Mouse (Mus musculus) midbrain, embryonic 10.5 days (tissue): ENCODE data around the gene Coa7. TPM values are rescaled to one million over a fixed set of nuclear protein-coding genes. Genes with fewer than 3 reads are reported as not detected.

ENCODE experiments used
- DNase-seq: peaks from one replicate; pipeline ENCODE4 v3.0.0-alpha.2; 2017; ENCODE audit warnings: low spot score
- H3K27ac ChIP-seq: fragments of 300-500 bp; sonication (generic); replicated peaks from 2 replicates; pipeline ENCODE4 v1.5.1; 2016; ENCODE audit warnings: mild to moderate bottlenecking
- H3K27me3 ChIP-seq: fragments of 300-500 bp; sonication (generic); 2 replicates; pipeline ENCODE4 v1.6.1; 2016; ENCODE audit warnings: low read depth, mild to moderate bottlenecking; ENCODE audit not compliant: poor library complexity, severe bottlenecking
- H3K36me3 ChIP-seq: fragments of 300-500 bp; sonication (generic); 2 replicates; pipeline ENCODE4 v1.6.1; 2016; ENCODE audit warnings: mild to moderate bottlenecking, moderate library complexity
- H3K4me1 ChIP-seq: fragments of 300-500 bp; sonication (generic); 2 replicates; pipeline ENCODE4 v1.6.1; 2016
- H3K4me3 ChIP-seq: fragments of 300-500 bp; sonication (generic); 2 replicates; pipeline ENCODE4 v1.5.1; 2016; ENCODE audit warnings: mild to moderate bottlenecking, moderate library complexity
- H3K9me3 ChIP-seq: fragments of 300-500 bp; sonication (generic); replicated peaks from 2 replicates; pipeline ENCODE4 v1.6.1; 2016; ENCODE audit warnings: mild to moderate bottlenecking
- WGBS: fragments of 180-500 bp; shearing (Covaris S2); methylation state at CpG from one replicate; pipeline ENCODE4 v1.1.7; 2016; 5-methylcytosine and 5-hydroxymethylcytosine counted together
- polyA plus RNA-seq: library from polyadenylated mRNA; unstranded; fragments of >200 nt; fragmentation: Nextera tagmentation; extraction: Ambion mirVana; gene quantifications from 2 replicates; pipeline ENCODE4 v1.2.1, GENCODE M21; 2016

Gene Coa7
- polyA plus RNA-seq = 66.1 and 76.5 TPM in 2 replicates

DNA sequence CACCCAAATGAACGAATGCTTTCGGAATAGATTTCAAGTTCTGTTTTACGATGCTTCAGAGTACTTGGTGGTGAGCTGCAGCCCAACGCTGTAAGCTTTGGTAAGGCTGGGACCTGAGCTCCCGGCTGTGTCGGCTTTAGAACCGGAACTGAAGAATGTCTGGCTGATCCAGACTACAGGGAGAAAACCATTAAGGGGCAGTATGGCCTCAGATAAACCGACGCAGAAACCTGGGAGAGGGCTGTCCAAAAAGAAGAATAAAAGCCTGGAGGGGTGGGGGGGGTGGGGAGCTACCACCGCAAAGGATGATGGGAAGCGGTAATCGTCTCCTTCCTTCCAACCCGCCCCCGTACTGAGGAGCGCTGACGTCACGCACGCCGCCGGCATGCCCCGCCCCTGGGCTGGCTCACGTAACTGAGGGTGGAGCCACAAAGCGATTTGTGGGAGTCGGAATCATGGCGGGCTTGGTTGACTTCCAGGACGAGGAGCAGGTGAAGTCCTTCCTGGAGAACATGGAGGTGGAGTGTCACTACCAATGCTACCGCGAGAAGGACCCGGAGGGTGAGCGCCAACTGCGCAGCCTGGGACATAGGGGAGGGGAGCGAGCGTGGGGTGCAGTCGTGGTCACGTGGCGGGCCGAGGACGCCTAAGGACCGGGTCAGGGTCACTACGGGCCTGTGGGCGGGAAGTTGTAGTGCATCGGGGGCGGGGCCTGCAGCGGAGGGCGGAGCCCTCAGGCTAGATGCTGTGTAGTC, at the start of gene Coa7:
Coa7 (plus strand) TSS at position 411 of the 755 bp plus-strand sequence.
- Histone ChIP-seq H3K27ac (peak within 1 kb of the TSS; percentile 93), H3K27me3 (no peaks in the 10 kb centered on the region), H3K9me3 (no peaks in the 10 kb centered on the region), H3K36me3 (peaks cover 31% of the 10 kb centered on the region), H3K4me3 (peak within 1 kb of the TSS; percentile 81), H3K4me1 (peaks cover 14% of the 10 kb centered on the region)
- DNase-seq = peak; percentile 99
- WGBS = 1% methylated on average over 45 of the region's 45 CpGs

DNA sequence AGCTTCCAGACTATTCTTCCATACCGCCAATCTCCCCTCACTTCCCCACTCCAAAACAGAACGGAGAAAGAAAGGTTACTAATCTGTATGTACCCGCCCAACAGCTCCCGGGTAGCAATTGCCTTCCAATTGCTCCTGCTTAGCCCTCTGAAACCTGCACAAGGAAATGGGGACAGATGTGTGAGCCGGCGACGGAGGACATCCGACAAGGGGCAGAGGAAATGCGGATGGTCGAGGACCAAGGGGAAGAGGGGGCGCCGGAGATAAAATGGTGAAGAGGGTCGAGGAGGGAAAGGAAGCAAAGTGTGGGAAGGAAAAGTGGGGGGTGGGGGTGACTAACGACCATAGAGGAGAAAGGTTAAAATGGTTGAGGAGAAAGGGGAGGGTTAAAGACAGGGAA, 27.7 kb upstream of the Coa7 start:
- 2% methylated on average over 14 of the region's 14 CpGs for WGBS
- Histone ChIP-seq H3K4me3 (peak overlapping the region; percentile 81), H3K36me3 (peaks cover 17% of the 10 kb centered on the region), H3K9me3 (peaks cover 3% of the 10 kb centered on the region; the same call in 1 of the 2 replicates), H3K27ac (peak overlapping the region; percentile 97), H3K4me1 (peaks cover 25% of the 10 kb centered on the region), H3K27me3 (no peaks in the 10 kb centered on the region)
- DNase-seq = no peak

DNA sequence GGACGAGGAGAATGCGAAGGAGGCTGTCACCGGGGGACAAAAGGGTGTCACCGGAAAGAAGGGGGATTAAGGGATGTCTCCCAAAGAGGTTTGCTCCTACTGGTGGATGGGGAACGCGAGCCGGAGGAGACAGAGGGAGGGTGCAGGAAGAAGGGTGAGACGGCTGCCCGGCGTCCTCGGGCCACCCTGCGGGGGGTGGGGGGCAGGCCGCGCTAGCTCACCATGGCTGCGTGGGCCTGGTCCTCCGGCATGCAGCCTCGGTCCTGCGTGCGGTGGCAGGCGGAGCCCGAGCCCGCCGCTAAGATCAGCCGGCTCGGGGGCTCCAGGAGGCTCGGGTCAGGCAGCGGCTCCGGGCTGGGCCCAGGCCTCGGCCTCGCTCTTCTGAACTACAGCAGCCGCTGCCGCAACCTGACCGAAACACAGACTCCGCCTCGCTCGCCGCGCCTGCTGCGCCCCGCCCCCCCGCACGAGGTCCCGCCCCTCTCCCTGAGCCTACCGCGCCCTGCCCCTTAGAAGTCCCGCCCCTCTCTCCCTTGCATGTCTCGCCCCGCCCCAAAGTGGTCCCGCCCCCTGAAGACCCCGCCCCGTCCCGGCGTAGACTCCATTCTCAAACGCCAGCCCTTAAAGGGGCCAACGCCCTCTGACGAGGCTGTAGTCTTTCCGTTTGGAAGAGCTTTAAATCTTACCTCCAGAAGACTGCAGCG, 27.1 kb upstream of the Coa7 start, which contains the start of gene Zyg11b:
Zyg11b (minus strand) TSS at position 427 of the 704 bp plus-strand sequence.
- Histone ChIP-seq H3K4me1 (peaks cover 25% of the 10 kb centered on the region), H3K9me3 (peaks cover 7% of the 10 kb centered on the region; the same call in 1 of the 2 replicates), H3K27me3 (no peaks in the 10 kb centered on the region), H3K36me3 (peaks cover 16% of the 10 kb centered on the region), H3K4me3 (peak within 1 kb of the TSS; percentile 81), H3K27ac (peak within 1 kb of the TSS; percentile 97)
- peak; percentile 97 for DNase-seq
- WGBS = under 1% methylated on average over 55 of the region's 58 CpGs

DNA sequence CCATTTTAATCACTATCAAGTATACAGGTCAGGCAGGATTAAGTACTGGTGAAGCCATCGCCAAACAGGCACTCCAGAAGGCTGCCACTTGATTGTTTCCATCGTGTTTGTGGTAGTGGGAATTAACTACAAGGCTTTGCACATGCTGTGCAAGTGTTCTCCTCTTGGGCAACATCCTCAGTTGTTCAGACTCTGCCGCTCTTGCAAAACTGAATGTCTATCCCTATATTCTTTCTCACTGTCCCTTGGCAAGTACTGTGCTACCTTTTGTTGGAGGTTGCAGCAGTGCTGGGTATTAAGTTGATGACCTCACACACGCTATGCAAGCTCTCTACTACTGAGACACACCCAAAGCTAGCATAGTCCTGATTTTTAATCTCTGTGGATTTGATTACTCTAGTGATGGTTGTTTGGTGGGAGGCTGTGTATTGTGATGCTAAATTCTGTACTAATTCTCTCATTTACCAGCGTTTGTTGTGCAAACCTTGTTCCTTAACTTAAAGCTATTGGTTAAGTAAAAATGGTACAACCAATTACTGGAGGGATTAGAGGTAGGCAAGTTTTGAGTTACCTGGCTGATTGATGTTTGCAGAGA, 25.5 kb upstream of the Coa7 start:
- H3K4me3 ChIP-seq = no peak overlapping the region
- no peak overlapping the region for H3K27ac ChIP-seq
- peaks cover 25% of the 10 kb centered on the region for H3K4me1 ChIP-seq
- H3K36me3 ChIP-seq = peaks cover under 1% of the 10 kb centered on the region; the same call in 1 of the 2 replicates
- 79% methylated on average over 5 of the region's 5 CpGs for WGBS
- peaks cover 12% of the 10 kb centered on the region; the same call in 1 of the 2 replicates for H3K9me3 ChIP-seq
- DNase-seq = no peak
- H3K27me3 ChIP-seq = no peaks in the 10 kb centered on the region

DNA sequence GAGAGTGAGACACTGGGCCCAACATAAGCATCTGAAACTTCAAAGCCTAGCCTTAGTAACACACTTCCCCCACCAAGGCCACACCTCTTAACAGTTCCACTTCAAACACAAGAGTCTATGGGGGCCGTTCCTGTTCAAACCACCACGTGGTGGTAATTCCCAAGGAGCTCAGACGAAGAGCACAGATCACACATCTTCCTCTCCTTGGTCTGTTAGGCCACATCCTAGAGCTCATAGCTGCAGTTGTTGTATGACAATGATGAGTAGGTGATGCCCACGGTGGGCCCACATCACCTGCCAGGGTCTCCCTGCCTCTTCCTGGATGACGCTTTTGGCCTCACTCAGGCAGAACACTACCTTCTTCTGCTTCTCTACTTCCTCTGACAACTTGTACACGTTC, 17.2 kb upstream of the Coa7 start:
- 81% methylated on average over 6 of the region's 6 CpGs for WGBS
- Histone ChIP-seq H3K36me3 (no peaks in the 10 kb centered on the region), H3K4me1 (no peaks in the 10 kb centered on the region)

DNA sequence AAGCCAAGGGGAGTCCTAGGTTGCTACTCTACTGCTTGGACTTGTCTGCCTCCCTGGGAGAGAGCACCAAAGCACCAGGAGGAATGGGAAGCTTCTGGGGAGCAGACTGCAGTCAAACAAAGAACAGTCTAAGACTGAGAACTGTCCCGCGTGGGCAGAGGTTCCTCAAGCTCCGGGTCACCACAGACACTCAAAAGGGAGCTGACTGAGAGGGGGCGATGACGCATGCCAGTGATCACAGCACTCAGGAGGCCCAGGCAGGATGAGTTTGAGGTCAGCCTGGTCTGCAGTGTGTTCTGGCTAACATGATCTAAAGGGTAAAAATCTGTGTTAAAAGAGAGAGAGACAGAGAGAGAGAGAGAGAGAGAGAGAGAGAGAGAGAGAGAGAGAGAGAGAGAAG, 13.9 kb upstream of the Coa7 start:
- DNase-seq = no peak
- 48% methylated on average over 5 of the region's 5 CpGs for WGBS
- Histone ChIP-seq H3K27ac (no peak overlapping the region), H3K27me3 (no peaks in the 10 kb centered on the region), H3K36me3 (no peaks in the 10 kb centered on the region), H3K4me1 (no peaks in the 10 kb centered on the region), H3K4me3 (no peak overlapping the region), H3K9me3 (no peaks in the 10 kb centered on the region)

More for the DNA sequence above, 17.2 kb upstream of the Coa7 start:
- Histone ChIP-seq H3K9me3 (peaks cover 13% of the 10 kb centered on the region), H3K27ac (no peak overlapping the region), H3K27me3 (no peaks in the 10 kb centered on the region), H3K4me3 (no peak overlapping the region)
- no peak for DNase-seq

DNA sequence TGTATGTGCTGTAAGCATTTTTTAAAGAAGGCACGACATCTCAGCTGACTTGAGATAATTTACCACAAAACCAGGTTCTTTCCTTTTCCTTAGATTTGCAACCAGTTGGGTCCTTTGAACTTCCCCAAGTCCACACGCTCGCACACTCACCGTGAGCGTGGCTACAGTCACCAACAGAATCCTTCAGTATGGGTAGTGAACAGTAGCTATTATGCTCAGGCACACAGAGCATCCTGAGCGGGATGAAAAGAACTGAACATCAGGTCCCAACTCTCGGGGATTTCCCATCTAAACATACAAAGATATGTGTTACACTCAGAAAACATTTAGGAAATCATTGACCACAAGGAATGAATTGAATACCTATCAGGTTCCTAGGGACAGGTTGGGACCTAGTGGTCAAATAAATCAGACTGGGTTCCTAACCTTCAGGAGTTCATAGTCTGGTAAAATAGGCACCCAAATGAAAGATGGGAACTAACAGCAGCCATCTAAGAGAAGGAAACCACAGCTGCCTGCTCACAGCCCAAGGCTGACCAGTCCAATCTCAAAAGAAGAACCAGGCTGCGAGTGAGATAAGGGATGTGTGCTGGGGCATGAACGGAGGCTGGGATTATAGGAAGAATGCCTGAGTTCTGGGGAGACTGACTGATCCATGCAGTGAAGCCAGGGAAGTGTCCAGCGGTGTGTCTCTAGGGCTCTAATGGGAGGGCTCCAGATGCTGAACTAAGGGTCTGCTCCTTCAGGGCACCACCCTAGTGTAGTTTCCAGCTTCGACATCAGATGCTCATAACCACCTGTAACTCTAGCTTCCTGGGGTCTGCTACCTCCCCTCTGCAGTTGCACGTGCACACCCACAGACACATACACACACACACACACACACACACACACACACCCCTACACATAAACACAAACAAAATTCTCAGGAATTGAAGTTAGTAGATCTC, 10.0 kb upstream of the Coa7 start:
- no peaks in the 10 kb centered on the region for H3K36me3 ChIP-seq
- H3K4me3 ChIP-seq = no peak overlapping the region
- no peaks in the 10 kb centered on the region for H3K27me3 ChIP-seq
- no peaks in the 10 kb centered on the region for H3K4me1 ChIP-seq
- DNase-seq = no peak
- no peak overlapping the region for H3K27ac ChIP-seq
- no peaks in the 10 kb centered on the region for H3K9me3 ChIP-seq
- 84% methylated on average over 12 of the region's 12 CpGs for WGBS

DNA sequence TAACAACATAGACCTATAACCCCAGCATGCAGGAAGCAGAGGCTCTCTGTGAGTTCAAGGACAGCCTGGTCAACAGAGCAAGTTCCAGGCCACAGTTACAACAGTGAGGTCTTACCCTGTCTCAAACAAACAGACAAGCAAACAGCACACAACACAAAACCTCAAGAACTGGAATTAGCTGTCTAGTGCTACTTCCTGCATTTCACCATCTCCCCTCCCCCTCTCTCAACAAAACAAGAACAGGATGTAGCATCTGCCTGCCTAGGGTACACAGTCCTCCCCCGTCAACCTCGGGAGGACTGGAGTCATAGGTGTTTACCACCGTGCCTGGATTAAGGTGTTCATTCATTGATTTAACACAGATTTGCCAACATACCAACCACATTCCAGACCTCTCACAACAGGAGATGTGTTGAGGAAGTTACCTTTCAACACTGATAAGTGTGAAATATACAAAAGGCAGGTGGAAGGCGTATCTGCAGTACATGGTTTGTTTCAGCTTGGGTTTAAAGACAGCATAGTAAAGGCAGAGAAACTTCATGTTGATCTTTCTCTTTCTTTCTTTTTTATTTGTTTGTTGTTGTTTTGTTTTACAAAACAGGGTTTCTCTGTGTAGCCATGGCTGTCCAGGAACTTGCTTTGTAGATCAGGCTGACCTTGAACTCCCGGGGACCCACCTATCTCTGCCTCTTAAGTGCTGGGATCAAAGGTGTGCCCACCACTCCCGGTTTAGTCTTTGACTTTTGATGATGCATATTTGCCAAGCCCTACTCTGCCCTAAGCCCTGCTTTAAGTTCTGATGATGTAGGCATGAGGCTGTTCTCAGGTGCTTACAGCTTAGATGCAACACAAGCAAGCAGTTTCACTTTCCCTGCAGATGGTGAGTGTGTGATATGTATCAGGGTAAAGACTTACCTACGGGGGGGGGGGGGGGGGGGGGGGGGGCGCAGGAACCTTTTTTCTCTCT, 9.0 kb upstream of the Coa7 start:
- no peaks in the 10 kb centered on the region for H3K36me3 ChIP-seq
- no peaks in the 10 kb centered on the region for H3K27me3 ChIP-seq
- no peak overlapping the region for H3K27ac ChIP-seq
- 77% methylated on average over 8 of the region's 8 CpGs for WGBS
- H3K4me1 ChIP-seq = no peaks in the 10 kb centered on the region
- DNase-seq = no peak
- no peaks in the 10 kb centered on the region for H3K9me3 ChIP-seq
- H3K4me3 ChIP-seq = no peak overlapping the region

DNA sequence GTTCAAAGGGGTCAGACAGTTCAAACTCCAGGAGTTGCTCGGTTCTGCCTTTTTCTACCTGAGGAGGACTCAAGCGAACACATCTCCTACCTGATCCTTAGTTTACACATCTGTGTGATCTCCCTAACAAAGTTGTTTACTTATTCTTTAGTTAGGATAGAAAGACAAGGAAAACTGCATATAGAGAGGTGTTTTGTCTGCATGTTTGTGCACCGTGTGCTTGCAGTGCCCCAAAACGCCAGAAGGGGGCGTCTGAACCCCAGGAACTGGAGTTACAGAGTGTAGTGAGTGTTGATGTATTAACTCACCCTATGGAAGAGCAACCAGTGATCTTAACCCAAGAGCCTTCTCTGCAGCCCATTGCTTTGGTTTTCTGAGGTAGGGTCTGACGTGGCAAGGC, 8.2 kb upstream of the Coa7 start:
- Histone ChIP-seq H3K27me3 (no peaks in the 10 kb centered on the region), H3K4me3 (no peak overlapping the region), H3K27ac (no peak overlapping the region), H3K36me3 (no peaks in the 10 kb centered on the region), H3K9me3 (no peaks in the 10 kb centered on the region), H3K4me1 (no peaks in the 10 kb centered on the region)
- DNase-seq = no peak
- 71% methylated on average over 6 of the region's 6 CpGs for WGBS

DNA sequence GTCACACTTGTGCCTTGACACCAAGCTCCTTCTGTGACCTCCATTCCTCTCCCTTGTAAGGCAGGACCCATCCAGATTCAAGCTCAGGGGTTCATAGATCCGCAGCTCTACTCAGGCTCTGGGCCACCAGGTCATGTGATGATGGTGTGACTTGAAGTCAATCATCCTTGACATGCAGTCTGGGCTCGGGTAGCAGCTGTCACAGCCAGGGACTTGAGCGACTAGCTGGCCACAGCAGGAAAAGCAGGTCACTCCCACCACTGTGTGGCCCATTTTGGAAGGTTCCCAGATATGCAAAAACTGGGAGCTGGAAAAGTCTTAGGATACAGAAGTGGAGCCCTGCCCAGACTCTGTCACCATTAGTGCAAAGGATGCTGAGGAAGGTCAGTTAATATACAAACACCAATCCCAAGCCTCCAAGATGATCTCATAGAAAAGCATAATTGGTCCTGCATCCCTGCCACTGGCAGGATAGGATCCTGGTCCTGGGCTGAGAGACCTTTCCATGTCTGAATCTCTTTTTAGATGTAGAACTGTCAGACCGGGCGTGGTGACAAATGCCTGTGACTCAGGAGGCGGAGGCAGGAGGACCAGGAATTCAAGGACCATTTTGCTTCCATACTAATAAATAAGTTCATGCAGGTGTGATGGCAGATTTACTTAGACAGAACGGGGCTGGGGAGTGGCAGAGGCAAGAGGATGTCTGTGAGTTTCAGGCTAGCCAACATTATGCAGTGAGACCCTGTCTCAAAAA, 7.1 kb upstream of the Coa7 start:
- Histone ChIP-seq H3K27me3 (no peaks in the 10 kb centered on the region), H3K27ac (no peak overlapping the region), H3K4me1 (no peaks in the 10 kb centered on the region), H3K9me3 (no peaks in the 10 kb centered on the region), H3K4me3 (no peak overlapping the region), H3K36me3 (no peaks in the 10 kb centered on the region)
- WGBS = 80% methylated on average over 7 of the region's 7 CpGs
- DNase-seq = no peak

DNA sequence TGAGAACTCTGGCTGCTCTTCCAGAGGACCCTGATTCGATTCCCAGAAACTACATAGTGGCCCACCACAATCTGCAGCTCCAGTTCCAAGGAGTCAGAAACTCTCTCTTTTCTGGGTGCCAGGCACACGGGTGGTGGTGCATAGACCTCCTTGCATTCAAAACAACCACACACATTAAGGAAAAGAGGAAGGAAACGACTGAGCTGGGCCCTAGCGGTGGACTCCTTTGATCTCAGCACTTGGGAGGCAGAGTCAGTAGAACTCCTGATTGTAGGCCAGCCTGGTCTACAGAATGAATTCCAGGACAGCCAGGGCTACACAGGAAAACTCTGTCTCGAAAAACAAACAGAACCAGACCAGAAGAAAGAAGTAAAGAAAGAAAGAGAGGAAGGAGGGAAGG, 4.4 kb upstream of the Coa7 start:
- Histone ChIP-seq H3K9me3 (no peaks in the 10 kb centered on the region), H3K36me3 (no peaks in the 10 kb centered on the region), H3K4me3 (no peak overlapping the region), H3K27ac (no peak overlapping the region), H3K4me1 (peaks cover 10% of the 10 kb centered on the region), H3K27me3 (no peaks in the 10 kb centered on the region)
- WGBS = 77% methylated on average over 5 of the region's 5 CpGs
- DNase-seq = no peak
